Mouse (Mus musculus) fat pad, adult 2 months (tissue): Measurements from ENCODE around the gene Ipo13.

Experiments used
- DNase-seq: peaks from one replicate; pipeline ENCODE4 v3.0.0-alpha.2; 2011; ENCODE audit warnings: low read depth, low spot score; ENCODE audit errors: extremely low read depth

Ipo13 gene

GRCm38 (mm10) chr4:117885093-117885492 lies 29.7 kb downstream of the Ipo13 start:
- no peak for DNase-seq

GRCm38 (mm10) chr4:117884146-117884545 lies 30.7 kb downstream of the Ipo13 start:
- DNase-seq: no peak

GRCm38 (mm10) chr4:117882701-117883691 lies 31.8 kb downstream of the Ipo13 start, which contains the start of gene B4galt2:
Gene B4galt2, minus strand, starts transcription at chr4:117883487.
- DNase-seq: no peak

GRCm38 (mm10) chr4:117878703-117879102 lies 36.1 kb downstream of the Ipo13 start:
- DNase-seq: no peak

GRCm38 (mm10) chr4:117878301-117878700 lies 36.5 kb downstream of the Ipo13 start:
- DNase-seq: no peak

- no peak for DNase-seq
Observed at GRCm38 (mm10) chr4:117873615-117874014, 41.2 kb downstream of the Ipo13 start.

GRCm38 (mm10) chr4:117872471-117872886 lies 42.3 kb downstream of the Ipo13 start, which contains the start of gene Ccdc24:
Gene Ccdc24, minus strand, starts transcription at chr4:117872557.
- no peak for DNase-seq

- DNase-seq: no peak
Observed at GRCm38 (mm10) chr4:117871787-117872186, 43.0 kb downstream of the Ipo13 start.

GRCm38 (mm10) chr4:117870437-117870836 lies 44.4 kb downstream of the Ipo13 start:
- DNase-seq: no peak

GRCm38 (mm10) chr4:117869317-117869716 lies 45.5 kb downstream of the Ipo13 start:
- DNase-seq: no peak

GRCm38 (mm10) chr4:117867823-117868222 lies 47.0 kb downstream of the Ipo13 start:
- no peak for DNase-seq

GRCm38 (mm10) chr4:117867000-117867399 lies 47.8 kb downstream of the Ipo13 start:
- no peak for DNase-seq

- DNase-seq: no peak
Observed at GRCm38 (mm10) chr4:117866083-117866482, 48.7 kb downstream of the Ipo13 start.

- no peak for DNase-seq
Observed at GRCm38 (mm10) chr4:117862823-117863222, 52.0 kb downstream of the Ipo13 start.

GRCm38 (mm10) chr4:117860570-117860969 lies 54.2 kb downstream of the Ipo13 start:
- DNase-seq: no peak

- no peak for DNase-seq
Observed at GRCm38 (mm10) chr4:117858794-117859193, 56.0 kb downstream of the Ipo13 start.

GRCm38 (mm10) chr4:117855146-117855545 lies 59.7 kb downstream of the Ipo13 start:
- no peak for DNase-seq

- DNase-seq: no peak
Observed at GRCm38 (mm10) chr4:117852152-117852868, 62.5 kb downstream of the Ipo13 start.

GRCm38 (mm10) chr4:117850871-117851270 lies 63.9 kb downstream of the Ipo13 start:
- no peak for DNase-seq

GRCm38 (mm10) chr4:117850176-117850575 lies 64.6 kb downstream of the Ipo13 start:
- no peak for DNase-seq

- no peak for DNase-seq
Observed at GRCm38 (mm10) chr4:117849506-117849905, 65.3 kb downstream of the Ipo13 start.

GRCm38 (mm10) chr4:117849063-117849462 lies 65.7 kb downstream of the Ipo13 start:
- DNase-seq: no peak
